Mouse (Mus musculus) spleen, adult 2 months (tissue): ENCODE data around the gene Rasip1. TPM values are rescaled to one million over a fixed set of nuclear protein-coding genes. Genes with fewer than 3 reads are reported as not detected.

ENCODE experiments used
- DNase-seq, 2 experiments: peaks; one replicate each; pipeline versions ENCODE4 v3.0.0 to v3.0.0-alpha.2; 2012 to 2021; ENCODE audit warnings: low spot score in 2 of 2, low read depth in 1 of 2
- H3K27ac ChIP-seq: fragments of 200-500 bp; 2 replicates; pipeline ENCODE4 v1.5.1; 2012; ENCODE audit warnings: low read length, inconsistent platforms; ENCODE audit not compliant: insufficient read depth
- H3K27me3 ChIP-seq: fragments of 200-500 bp; 2 replicates; pipeline ENCODE4 v1.6.1; 2012; ENCODE audit warnings: mild to moderate bottlenecking, moderate library complexity, low read length, inconsistent platforms; ENCODE audit not compliant: control insufficient read depth, insufficient read depth
- H3K36me3 ChIP-seq: fragments of 200-500 bp; 2 replicates; pipeline ENCODE4 v1.6.1; 2012; ENCODE audit warnings: mild to moderate bottlenecking, low read length, inconsistent platforms; ENCODE audit not compliant: control insufficient read depth, insufficient read depth
- H3K4me1 ChIP-seq: fragments of 200-500 bp; 2 replicates; pipeline ENCODE4 v1.6.1; 2011; ENCODE audit warnings: inconsistent platforms; ENCODE audit not compliant: control insufficient read depth, insufficient read depth, insufficient read length
- H3K4me3 ChIP-seq: fragments of 200-500 bp; 2 replicates; pipeline ENCODE4 v1.5.1; 2011; ENCODE audit warnings: mild to moderate bottlenecking, inconsistent platforms; ENCODE audit not compliant: insufficient read depth, insufficient read length; ENCODE audit errors: extremely low read depth
- CTCF ChIP-seq: fragments of 200-500 bp; IDR thresholded peaks from 2 replicates; pipeline ENCODE4 v1.5.1; 2011; ENCODE audit warnings: mild to moderate bottlenecking, inconsistent platforms; ENCODE audit not compliant: insufficient read depth, insufficient read length, insufficient replicate concordance; ENCODE audit errors: extremely low read depth
- POLR2A ChIP-seq: fragments of 200-500 bp; IDR thresholded peaks from 2 replicates; pipeline ENCODE4 v1.6.1; 2011; ENCODE audit warnings: low read depth, low read length, inconsistent platforms
- WGBS: fragments of 180-500 bp; shearing (Covaris S2); methylation state at CpG from one replicate; pipeline ENCODE4 v1.1.7; 2018; 5-methylcytosine and 5-hydroxymethylcytosine counted together
- polyA plus RNA-seq: library from polyadenylated mRNA; depleted of rRNA; stranded (reverse); fragments of >200 nt; gene quantifications from 2 replicates; pipeline ENCODE4 v1.2.3, GENCODE M21; 2012

The Rasip1 gene
- polyA plus RNA-seq, 1 experiment = 18.8 TPM

GRCm38 (mm10) chr7:45591880-45592279, 35.4 kb upstream of the Rasip1 start:
- WGBS = 21% methylated on average over 7 of the region's 7 CpGs
- H3K4me1 ChIP-seq = peaks cover 7% of the 10 kb centered on the region; the same call in 1 of the 2 replicates
- no peak overlapping the region for H3K4me3 ChIP-seq
- TF ChIP-seq CTCF = no peak
- TF ChIP-seq POLR2A = no peak
- no peaks in the 10 kb centered on the region for H3K27me3 ChIP-seq
- peak; percentile 52 to 70 for DNase-seq
- no peaks in the 10 kb centered on the region; the same call in 1 of the 2 replicates for H3K36me3 ChIP-seq
- peak overlapping the region; percentile 66 for H3K27ac ChIP-seq

- H3K4me3 ChIP-seq = no peak overlapping the region
- peaks cover 7% of the 10 kb centered on the region; the same call in 1 of the 2 replicates for H3K4me1 ChIP-seq
- no peaks in the 10 kb centered on the region for H3K27me3 ChIP-seq
- H3K27ac ChIP-seq = no peak overlapping the region
- WGBS = 25% methylated on average over 10 of the region's 10 CpGs
- TF ChIP-seq CTCF (peak; percentile 97), POLR2A (no peak)
- H3K36me3 ChIP-seq = no peaks in the 10 kb centered on the region
- DNase-seq = peak; percentile 56 to 66
Observed at GRCm38 (mm10) chr7:45593118-45593815, 34.0 kb upstream of the Rasip1 start.

- Histone ChIP-seq H3K36me3 (no peaks in the 10 kb centered on the region), H3K4me1 (peaks cover 7% of the 10 kb centered on the region; the same call in 1 of the 2 replicates), H3K4me3 (no peak overlapping the region), H3K27ac (no peak overlapping the region), H3K27me3 (no peaks in the 10 kb centered on the region)
- TF ChIP-seq CTCF (no peak), POLR2A (no peak)
- DNase-seq = no peak
- WGBS = 84% methylated on average over 4 of the region's 4 CpGs
Observed at GRCm38 (mm10) chr7:45595176-45595575, 32.1 kb upstream of the Rasip1 start.

DNA sequence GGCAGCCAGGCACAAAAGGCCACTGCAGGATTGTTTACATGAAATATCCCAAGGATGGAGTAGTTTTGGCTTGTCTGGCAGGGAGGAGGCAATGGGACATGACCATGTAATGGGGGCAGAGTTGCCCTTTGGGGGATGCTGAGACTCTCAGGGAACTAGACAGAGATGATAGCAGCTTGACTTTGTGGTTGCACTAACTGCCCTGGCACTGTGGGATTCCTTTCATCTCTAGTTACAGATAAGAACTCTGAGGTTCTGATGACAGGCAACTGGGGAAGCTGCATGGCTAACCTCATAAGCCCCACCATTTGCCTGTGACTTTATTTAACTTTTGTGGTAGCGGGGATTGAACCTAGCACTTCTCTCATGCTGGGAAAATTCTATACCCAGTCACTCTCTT, 31.2 kb upstream of the Rasip1 start:
- H3K27me3 ChIP-seq = no peaks in the 10 kb centered on the region
- peaks cover 7% of the 10 kb centered on the region; the same call in 1 of the 2 replicates for H3K4me1 ChIP-seq
- no peak overlapping the region for H3K27ac ChIP-seq
- no peak overlapping the region for H3K4me3 ChIP-seq
- DNase-seq = no peak
- TF ChIP-seq POLR2A (no peak), CTCF (no peak)
- 61% methylated on average over 1 of the region's 1 CpGs for WGBS
- no peaks in the 10 kb centered on the region for H3K36me3 ChIP-seq

DNA sequence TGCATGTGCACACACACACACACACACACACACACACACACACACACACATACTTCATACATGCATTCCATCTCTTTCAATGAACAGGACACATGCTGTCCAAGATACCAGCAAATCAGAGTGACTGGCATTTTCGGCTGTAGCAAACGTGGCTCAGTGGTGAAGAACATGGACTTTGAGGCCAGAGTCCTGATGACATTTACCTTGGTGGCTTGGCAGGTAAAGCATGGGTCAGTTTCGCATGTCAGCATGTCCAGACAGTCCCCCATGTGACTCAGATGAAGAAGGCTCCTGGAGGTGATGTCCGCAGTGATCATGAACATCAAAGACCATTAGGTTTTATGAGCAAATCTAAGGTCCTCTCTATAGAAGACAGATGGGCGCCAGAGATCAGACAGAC, 30.3 kb upstream of the Rasip1 start:
- Histone ChIP-seq H3K4me1 (peaks cover 2% of the 10 kb centered on the region; the same call in 1 of the 2 replicates), H3K4me3 (no peak overlapping the region), H3K27me3 (no peaks in the 10 kb centered on the region), H3K36me3 (no peaks in the 10 kb centered on the region), H3K27ac (no peak overlapping the region)
- TF ChIP-seq POLR2A = no peak
- DNase-seq = no peak
- 91% methylated on average over 5 of the region's 5 CpGs for WGBS

GRCm38 (mm10) chr7:45597527-45597926, 29.8 kb upstream of the Rasip1 start:
- DNase-seq = no peak
- TF ChIP-seq POLR2A (no peak), CTCF (no peak)
- H3K4me3 ChIP-seq = no peak overlapping the region
- H3K36me3 ChIP-seq = no peaks in the 10 kb centered on the region
- WGBS = 88% methylated on average over 6 of the region's 6 CpGs
- no peaks in the 10 kb centered on the region for H3K27me3 ChIP-seq
- H3K27ac ChIP-seq = no peak overlapping the region
- no peaks in the 10 kb centered on the region for H3K4me1 ChIP-seq
